Mouse (Mus musculus) cerebellum, adult 11 months (tissue): Measurements from ENCODE around the gene Nacc2.

ENCODE experiments used
- DNase-seq: peaks from one replicate; pipeline ENCODE4 v3.0.0; 2022

The Nacc2 gene

GRCm38 (mm10) chr2:26048816-26049215, 74.2 kb downstream of the Nacc2 start:
- DNase-seq: no peak

- DNase-seq: no peak
Measured at GRCm38 (mm10) chr2:26044216-26044615, 78.8 kb downstream of the Nacc2 start.

GRCm38 (mm10) chr2:26042603-26043002, 80.4 kb downstream of the Nacc2 start:
- no peak for DNase-seq

GRCm38 (mm10) chr2:26041163-26041810, 81.7 kb downstream of the Nacc2 start:
- DNase-seq: no peak

GRCm38 (mm10) chr2:26039951-26040350, 83.1 kb downstream of the Nacc2 start:
- DNase-seq: peak; percentile 71

- DNase-seq: no peak
Measured at GRCm38 (mm10) chr2:26037386-26037785, 85.6 kb downstream of the Nacc2 start.

GRCm38 (mm10) chr2:26034344-26035050, 88.5 kb downstream of the Nacc2 start:
- no peak for DNase-seq

- DNase-seq: no peak
Measured at GRCm38 (mm10) chr2:26030288-26030687, 92.7 kb downstream of the Nacc2 start.

GRCm38 (mm10) chr2:26024138-26025075, 98.6 kb downstream of the Nacc2 start:
- peak; percentile 46 for DNase-seq

GRCm38 (mm10) chr2:26022626-26023025, 100.4 kb downstream of the Nacc2 start:
- DNase-seq: peak; percentile 22

GRCm38 (mm10) chr2:26022258-26022565, 100.8 kb downstream of the Nacc2 start:
- DNase-seq: no peak

GRCm38 (mm10) chr2:26021561-26022257, 101.3 kb downstream of the Nacc2 start, which contains the start of gene Ubac1:
Gene Ubac1, minus strand, starts transcription at chr2:26021747.
- DNase-seq: peak; percentile 93

GRCm38 (mm10) chr2:26020714-26021560, 102.1 kb downstream of the Nacc2 start:
- DNase-seq: peak; percentile 86

GRCm38 (mm10) chr2:26019923-26020322, 103.1 kb downstream of the Nacc2 start:
- no peak for DNase-seq

GRCm38 (mm10) chr2:26017326-26017725, 105.7 kb downstream of the Nacc2 start:
- DNase-seq: no peak

GRCm38 (mm10) chr2:26013674-26014073, 109.3 kb downstream of the Nacc2 start:
- no peak for DNase-seq

- no peak for DNase-seq
Measured at GRCm38 (mm10) chr2:26011420-26011819, 111.6 kb downstream of the Nacc2 start.
